Mouse (Mus musculus): Measurements from ENCODE around the gene Opcml. TPM values are rescaled to one million over a fixed set of nuclear protein-coding genes. Genes with fewer than 3 reads are reported as not detected.

Opcml gene
- total RNA-seq, 4 experiments from 2014 or later, result 0.80 to 2.2 (median 1.8) TPM

DNA sequence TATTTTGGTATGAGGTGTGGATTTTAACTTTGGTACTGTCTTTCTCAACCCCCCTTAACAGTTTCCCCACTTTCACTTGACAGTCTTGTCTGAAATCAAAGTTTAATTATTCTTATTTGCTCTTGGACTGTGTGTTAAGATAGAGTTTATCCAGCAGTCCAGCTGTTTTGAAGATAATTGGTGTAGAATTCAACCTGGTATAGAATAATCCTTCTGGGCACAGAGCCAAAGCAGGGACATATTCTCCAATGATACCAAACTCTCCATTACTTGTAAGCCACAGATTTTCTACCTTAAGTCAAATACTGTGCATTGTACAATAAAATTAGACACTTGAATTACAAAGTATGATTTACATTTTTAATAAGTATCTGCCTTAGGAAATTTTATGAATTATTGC, 852.2 kb downstream of the Opcml start:
- DNase-seq, result no peak

DNA sequence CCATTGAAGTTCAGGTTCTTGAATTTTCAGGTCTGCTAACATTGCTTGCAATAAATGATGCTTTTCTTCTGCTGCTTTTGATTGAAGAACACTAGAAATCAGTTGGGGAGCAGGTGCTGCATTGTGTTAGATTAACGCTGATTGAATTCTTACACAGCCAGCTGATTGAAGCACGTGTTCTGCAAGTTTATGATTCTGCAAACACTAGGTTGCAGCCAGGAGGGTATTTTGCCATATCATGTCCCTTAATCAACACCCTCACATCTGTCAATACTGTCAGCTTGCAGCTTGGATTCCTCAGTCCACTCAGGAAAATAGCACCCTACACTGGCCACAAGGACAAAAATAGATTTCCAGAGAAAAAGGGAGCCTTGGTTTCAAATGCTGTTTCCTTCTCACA, 853.5 kb downstream of the Opcml start:
- DNase-seq, result no peak

DNA sequence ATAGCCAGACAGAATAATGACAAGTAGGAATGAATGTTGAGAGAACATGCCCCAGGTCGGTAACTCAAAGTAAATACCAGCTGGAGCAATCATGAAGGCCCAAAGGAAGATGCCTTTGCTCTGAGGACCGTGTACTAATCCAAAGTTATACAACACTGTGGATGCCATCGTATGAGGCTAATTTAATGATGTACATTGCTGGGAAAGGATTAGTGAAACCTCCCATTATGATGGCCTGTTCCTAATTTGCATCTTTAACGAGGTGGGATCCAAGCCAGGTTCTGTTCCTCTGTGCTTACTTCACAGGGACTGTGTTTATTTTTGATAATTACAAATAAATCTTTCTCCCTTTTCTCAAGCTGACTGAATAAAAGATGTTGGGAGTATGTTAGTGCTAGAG, 859.5 kb downstream of the Opcml start:
- no peak for DNase-seq

DNA sequence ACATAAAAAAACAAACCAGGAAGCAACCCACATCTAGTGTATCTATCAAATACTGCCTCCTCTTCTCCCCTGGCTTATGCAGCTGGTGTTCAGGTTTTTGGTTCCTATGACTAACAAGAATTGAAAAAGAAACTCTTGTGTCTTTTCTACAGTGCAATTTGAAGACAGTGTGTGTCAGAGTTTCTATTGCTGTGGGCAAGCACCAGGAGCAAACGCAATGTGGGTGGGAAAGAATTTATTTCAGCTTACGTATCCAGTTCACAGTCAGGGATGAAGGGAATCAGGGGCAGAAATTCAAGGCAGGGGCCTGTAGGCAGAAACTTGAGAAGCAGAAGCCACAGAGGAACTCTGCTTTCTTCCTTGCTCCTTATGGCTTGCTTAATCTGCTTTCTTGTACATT, 869.4 kb downstream of the Opcml start:
- DNase-seq, result no peak

DNA sequence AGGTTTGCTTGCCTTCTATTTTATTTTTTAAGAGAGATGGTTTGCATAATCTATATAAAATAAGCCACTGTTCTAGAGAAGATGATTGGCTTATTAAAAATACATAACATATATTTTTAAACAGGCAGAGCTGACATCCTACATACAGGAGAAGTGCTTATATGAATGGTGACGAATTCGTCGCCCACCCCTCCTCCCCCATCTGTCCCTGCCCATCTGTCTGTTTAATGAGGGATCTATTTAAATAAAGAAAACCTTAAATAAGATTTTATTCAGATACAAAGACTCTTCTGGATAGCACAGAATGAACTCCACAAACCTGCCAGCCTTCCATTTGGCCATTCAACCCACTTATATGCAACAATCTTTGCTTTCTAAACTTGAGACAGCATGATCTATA, 872.3 kb downstream of the Opcml start:
- no peak for DNase-seq

DNA sequence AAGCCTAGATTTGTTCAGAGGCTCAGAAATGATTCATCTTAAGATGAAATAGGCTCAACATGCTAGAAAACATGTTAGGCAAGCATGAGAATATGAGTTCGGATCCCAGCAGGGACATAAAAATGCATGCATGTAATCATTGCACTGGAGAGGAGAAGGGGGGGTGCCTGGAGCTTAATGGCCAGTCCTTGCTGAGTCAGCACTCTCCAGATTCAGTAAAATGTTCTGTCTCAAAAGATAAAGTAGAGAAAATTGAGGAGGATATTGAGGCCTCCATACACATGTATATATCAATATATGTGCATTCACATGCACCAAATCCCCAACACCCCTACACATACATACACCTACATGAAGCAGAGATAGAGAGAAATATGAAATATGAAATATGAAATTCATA, 889.7 kb downstream of the Opcml start:
- DNase-seq, result no peak

DNA sequence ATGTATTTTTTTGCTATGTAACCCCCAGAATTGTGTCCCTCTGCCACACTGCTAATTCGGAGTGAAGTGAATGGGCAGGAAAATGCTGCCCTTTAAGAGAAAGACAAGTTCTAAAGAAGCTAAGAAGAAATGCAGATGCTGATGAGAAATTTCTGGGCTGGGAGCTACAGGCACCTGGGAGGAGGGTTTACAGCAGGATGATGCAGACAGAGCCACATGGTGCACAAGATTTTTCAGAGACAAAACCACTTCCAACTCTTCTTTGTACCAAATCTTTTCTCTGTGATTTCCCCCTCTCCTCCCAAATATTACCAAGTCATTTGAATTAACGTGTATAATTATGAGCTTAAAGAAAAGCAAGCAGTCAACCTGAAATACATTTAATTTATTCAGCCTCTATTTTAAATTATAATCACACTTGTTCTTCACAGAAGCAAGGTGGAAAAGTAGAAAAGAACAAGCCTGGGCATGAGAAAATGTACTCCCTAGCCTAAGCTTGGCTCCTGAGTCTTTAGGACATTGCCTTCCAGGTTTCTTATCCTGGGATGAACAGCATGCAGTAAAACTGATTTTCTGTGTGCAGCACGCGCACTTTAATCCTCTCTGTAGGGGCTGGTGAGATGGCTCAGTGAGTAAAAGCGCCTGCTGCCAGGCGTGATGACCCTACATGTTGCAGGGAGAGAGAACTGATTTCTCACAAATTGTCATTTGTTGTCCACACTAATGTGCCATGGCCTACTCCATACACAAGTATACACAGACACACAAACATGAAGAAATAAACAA, 890.9 kb downstream of the Opcml start:
- no peak for DNase-seq

DNA sequence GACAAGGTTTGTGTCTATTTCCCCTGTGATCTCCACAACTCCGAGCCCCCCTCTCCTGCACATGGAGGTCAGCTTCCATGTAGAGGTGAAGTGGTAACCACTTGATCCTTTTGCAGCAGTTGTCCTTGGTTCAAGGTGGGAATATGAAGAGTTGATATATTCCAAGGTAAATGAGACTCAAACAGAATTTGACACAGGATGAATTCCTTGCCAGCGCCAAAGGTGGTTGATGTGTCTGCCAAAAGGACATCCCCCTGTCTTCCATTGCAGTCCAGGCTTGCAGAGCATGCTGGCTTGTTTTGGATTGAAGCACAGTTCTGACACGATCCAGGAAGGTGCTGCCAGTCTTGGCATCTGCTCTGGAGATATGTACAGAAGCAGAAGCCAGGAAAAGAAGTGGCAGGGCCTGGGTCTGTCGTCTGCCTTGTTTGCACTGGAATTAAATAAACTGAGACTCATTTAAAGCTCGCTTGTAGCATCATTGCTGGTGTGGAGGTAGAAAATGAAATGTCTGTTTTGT, 893.4 kb downstream of the Opcml start:
- DNase-seq, result no peak

DNA sequence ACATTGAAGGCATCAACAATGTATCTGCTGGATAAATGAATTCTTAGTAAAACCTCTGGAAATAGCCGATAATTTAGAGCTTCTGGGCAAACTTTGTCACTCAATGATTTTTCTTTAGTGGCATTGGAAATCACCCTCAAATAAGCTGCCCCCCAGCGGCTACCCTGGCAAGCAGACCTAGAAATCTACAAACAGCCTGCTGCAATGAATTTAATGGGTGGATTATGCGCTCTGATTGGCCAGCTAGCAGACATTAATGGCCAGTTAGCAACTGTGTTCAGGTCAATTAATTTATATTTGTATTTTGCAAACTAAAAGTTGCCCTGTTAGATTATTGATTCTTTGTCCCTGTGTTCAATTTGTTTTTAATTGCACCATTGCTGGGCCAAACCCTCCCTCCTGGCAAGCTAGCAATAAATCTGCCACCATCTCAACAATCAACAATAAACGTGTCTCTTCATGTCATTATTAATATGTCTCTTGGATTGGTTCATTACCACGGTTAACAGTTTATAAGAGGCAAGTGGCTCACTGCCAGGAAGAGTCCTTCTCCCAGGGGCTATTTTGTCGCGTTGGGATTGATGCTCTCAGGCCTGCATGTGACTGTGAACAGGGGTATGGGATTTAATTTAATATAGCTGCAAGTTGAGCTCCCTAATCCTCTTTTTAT, 896.5 kb downstream of the Opcml start:
- DNase-seq, result no peak

DNA sequence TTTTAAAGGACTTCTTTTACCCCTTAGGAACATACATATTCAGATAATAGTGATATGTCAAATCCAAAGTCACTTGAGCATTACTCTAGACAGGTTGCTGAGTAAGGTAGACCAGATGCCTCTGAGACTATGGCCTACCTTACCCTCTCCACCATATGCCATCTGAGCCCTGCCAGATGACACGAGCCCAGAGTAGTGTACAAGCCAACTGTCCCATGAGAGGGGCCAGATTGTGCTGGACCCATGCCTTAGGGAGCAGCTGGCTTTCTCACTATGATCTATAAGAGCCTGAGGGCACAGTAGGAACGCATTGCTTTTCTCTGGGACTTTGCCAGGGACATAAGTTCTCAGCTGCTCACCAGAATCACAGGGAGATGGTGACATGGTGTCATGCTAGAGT, 899.6 kb downstream of the Opcml start:
- no peak for DNase-seq

DNA sequence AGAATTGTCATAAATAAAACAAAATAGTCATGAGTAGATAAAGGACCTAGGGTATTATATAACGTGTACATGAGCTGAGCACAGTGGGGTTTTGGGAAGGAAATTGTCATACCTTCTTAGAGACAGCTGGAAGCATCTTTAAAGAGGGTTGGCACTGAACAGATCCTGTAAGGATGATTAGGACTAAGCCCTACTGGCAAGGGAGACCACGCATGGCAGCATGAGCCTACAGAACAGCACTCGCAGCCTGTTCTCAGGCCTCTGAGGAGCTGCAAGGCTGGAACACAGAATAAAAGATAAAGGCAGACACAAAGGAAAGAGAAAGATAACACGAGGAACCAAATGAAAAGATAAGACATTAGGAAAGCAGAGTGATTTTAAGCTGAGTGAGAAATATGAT, 915.2 kb downstream of the Opcml start:
- no peak for DNase-seq

DNA sequence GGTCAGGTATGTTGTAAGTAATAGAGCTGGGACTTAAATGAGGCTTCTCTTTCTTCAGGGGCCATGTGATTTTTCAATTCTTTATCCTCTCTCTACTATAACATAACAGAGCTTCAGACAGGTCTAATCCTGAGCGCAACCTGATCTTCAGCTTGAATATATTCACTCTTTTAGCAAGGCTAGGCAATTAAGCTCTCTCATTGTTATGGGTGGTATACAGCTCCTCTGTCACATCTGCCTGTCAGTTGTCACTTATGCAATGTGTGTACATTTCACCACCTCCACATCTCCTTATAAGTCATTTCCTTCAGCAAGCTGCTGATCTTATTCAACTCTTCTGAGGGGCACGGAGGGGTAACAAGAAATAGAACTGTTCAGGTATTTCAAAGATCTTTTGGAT, 924.0 kb downstream of the Opcml start:
- no peak for DNase-seq

DNA sequence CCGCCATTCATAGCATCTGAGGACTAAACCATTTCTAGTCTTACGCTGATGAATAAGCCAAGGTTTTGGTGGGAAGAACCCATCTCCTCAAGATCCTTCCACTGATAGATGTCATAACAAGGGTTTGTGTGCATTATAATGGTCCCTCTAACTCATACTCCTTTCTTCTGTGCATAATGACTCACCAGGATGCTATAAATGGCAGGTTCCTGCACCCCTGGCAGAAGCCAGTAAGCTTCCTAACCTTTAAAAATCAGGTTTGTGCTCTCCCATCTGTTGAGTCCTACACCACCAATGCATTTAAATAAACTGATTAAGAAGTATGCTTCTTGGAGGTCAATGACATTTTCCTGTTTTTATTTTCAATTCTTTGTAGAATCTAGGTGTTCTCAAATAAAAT, 929.6 kb downstream of the Opcml start:
- DNase-seq, result no peak

DNA sequence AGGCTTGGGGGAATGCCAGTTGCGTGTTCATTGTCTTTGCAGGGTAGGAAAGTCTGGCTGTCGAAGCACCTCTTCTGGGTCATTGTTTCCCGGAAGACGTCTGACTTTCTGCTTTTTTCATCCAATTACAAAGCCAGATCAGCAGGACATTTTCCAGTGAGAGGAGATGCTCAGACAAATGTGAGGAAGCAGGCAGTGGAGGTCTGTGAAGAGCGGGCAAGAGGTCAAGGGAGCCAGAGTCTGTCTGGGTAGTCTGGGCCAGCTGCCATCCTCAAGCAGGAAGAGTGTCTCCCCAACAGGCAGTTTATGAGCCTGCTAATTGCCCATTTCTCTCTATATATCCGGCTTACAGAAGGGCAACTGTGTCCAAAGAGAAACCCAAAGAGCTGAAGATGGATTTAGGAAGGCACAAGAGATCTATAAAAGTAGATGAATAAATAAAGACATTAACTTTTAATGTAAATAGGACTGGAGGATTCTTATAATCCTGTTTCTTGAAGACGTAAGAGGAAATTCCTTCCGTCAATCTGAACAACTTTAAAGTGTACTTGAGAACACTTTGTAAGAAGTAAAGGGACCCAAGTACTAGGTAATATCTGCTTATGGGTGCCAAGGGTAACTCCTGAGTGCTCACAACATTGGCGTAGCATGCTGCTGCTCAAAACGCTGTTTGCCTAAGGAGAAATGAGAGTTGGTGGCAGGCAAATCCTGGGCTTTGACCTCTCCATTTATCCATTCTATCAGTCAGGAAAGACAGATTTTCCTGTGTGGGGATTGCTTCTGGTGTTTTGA, 941.4 kb downstream of the Opcml start:
- DNase-seq, result no peak

DNA sequence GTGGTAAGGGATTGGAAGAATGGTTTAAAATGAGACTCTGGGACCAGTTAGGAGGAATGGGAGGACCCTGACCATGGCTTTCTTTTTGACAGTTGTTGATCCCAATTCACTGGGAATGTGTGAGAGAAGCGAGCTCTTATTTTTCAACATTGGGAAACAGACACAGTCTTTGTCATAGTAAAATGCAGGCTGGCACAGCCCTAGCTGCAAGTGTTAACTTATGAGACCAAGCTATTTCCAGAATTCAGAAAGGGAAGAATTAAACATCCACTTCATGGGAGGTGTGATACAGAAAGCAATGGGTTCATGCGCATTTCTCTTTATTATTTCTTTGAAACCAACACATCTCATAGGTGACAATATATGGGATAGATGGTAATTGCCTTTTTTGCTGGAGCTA, 947.4 kb downstream of the Opcml start:
- no peak for DNase-seq

DNA sequence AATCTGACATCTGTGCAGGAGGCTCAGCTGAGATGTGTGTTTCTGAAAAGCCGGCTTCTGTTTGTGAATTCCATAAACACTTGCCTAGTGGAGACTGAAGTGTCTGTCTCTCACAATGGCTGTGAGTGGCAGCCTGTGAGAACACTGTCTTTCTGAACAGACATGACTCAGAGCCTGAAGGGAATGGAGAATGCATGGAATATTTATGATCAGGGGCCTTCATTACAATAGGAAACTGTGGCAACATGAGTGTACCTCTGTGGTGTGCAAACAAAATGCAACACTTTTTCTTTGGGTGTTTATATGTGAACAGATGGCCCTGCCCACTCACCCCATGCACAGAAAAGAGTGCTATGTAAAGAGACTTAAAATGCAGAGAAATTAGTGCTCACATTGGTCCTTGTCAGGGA, 947.9 kb downstream of the Opcml start:
- DNase-seq, result no peak

DNA sequence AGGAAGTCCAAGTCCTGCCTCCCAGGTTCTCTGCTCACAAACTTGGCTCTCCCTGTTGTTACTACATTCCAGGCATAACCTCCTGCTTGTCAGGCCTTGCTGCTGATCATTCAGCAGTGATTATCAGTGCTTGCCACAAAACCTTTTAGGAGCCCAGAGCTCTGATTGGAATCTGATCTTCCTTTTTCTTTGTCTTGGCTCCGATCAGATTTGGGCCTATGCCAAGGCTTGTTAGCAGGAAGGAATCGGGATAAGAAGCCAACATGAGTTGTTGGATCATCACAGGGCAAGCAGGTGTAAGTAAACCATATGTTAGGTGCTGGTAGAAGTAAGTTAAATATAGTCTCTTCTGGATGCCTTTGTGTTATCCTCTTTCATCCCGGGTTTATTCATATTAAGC, 954.2 kb downstream of the Opcml start:
- no peak for DNase-seq

DNA sequence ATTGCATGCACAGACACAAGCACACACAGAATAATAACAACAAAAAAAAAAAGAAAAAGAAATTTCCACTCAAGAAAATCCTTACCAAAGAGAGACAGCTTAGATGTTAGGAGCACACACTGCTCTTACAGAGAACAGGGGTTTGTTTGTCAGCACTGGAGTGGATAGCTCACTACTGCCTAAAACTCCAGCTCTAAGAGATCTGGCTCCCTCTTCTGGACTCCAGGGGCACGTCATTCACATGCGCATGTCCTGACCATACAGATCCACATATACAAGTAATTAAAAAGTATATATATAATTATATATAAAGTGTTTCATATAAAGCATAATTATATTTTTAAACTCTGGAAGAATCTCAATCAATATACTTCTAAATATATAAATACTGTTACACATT, 958.3 kb downstream of the Opcml start:
- peak; percentile 8 for DNase-seq

DNA sequence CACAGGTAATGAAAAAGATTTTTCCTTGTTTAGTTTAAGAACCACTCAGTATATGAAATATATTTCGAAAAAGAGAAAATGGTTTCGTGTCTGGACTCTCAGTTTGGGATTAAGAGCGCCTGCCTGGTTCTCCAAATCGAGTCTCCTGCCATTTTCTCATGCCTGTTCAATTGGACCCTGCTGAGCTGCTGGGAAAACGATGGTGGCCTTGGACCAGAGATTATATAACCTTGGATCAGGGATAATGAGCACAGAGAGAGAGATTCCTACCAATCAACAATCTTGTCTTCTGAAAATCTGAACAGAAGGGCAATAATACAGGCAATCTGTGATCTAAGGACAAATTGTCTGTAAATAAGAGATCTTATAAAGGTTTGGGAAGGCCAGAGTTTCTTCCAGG, 962.3 kb downstream of the Opcml start:
- DNase-seq, result no peak

DNA sequence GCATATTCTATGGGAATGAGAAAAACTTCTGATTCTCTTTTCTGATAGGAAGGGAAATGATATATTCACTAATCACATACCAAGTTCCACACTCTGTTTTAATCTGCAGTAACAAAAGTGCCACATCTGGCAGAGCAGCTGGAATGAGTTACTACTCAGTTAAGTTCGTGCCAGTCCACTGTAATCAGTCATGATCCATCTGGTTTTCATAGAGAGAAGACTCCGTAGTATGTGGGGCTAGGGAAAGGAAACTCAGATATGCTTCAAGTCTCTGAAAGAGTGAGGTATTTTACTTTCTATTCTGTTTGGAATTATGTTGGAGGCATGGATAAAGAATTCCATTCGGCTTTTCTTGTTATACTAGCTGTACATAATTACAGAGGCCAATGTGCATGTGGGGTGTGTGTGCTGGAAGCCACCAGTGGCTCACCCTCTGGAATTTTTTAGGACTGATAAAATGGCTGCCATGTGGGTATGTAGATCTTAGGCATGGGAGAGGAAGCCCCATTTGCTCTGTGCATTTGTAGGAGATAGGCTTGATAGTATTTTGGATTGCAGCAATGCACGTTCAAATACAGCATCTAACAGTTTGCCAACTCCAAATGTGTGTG, 966.4 kb downstream of the Opcml start:
- DNase-seq, result no peak

DNA sequence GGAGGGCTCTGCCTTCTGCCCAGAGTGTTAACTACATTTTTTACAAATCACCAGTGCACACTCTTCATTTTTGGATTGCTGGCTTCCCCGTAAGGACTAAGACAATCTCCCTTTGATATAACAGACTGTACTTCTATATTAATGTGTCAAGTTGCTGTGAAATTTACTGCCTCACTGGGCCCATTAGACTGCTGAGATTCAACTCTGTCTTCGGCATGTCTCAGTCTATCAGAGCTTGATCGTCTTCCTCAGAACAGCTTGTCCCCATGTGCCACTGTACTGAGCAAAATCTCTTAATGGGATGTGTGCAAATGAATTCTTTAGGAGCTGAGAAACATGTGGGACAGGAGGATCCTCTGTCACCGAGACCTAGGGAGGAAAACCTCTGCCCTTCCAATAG, 970.9 kb downstream of the Opcml start:
- no peak for DNase-seq

DNA sequence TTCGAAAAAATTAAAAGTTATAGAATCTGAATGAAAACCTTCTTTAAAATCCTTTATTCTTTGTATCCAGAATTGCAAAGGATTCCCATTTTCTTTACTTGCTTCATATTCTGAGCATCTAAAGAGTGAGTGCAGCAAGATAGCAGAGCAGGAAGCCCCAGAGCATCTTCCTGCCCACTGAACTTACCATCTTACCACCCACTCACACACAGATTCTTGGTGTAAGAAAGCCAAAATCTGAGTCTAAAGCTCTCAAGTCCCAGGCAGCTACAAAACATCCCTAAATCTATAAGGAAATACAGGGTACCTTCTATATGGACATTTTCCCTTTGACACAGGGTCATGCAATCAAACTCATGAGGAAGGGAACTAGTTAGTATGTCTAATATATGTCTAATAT, 973.6 kb downstream of the Opcml start:
- DNase-seq, result no peak
